Mouse (Mus musculus) hindbrain, embryonic 12.5 days (tissue): ENCODE data around the gene Sgca. TPM values are rescaled to one million over a fixed set of nuclear protein-coding genes. Genes with fewer than 3 reads are reported as not detected.
A peak's percentile ranks its signal among the peaks of the same experiment; 100 is the strongest.
"Not testable (repeated sequence)": the region's sequence is repeated elsewhere in the genome, so short reads cannot be mapped to it uniquely, and the experiment has no call there.

Experiments
- ATAC-seq: fragments of 200-750 bp; cut with Nextera tagmentation; 2 replicates; pipeline ENCODE4 v1.8.0; 2017; ENCODE audit warnings: moderate TSS enrichment; ENCODE audit not compliant: low FRiP score
- H3K27ac ChIP-seq: fragments of 300-500 bp; sonication (generic); 2 replicates; pipeline ENCODE4 v1.5.1; 2016; ENCODE audit warnings: mild to moderate bottlenecking
- H3K27me3 ChIP-seq: fragments of 300-500 bp; sonication (generic); 2 replicates; pipeline ENCODE4 v1.6.1; 2016; ENCODE audit warnings: mild to moderate bottlenecking
- H3K36me3 ChIP-seq: fragments of 300-500 bp; sonication (generic); 2 replicates; pipeline ENCODE4 v1.6.1; 2016; ENCODE audit warnings: mild to moderate bottlenecking
- H3K4me1 ChIP-seq: fragments of 300-500 bp; sonication (generic); 2 replicates; pipeline ENCODE4 v1.6.1; 2016
- H3K4me2 ChIP-seq: fragments of 300-500 bp; sonication (generic); replicated peaks from 2 replicates; pipeline ENCODE4 v1.6.1; 2016; ENCODE audit warnings: mild to moderate bottlenecking
- H3K4me3 ChIP-seq: fragments of 300-500 bp; sonication (generic); 2 replicates; pipeline ENCODE4 v1.5.1; 2016; ENCODE audit warnings: mild to moderate bottlenecking
- H3K9ac ChIP-seq: fragments of 300-500 bp; sonication (generic); 2 replicates; pipeline ENCODE4 v1.6.1; 2016; ENCODE audit warnings: mild to moderate bottlenecking, moderate library complexity
- H3K9me3 ChIP-seq: fragments of 300-500 bp; sonication (generic); replicated peaks from 2 replicates; pipeline ENCODE4 v1.6.1; 2016; ENCODE audit warnings: mild to moderate bottlenecking
- WGBS: fragments of 180-500 bp; shearing (Covaris S2); methylation state at CpG from one replicate; pipeline ENCODE4 v1.1.7; 2016; 5-methylcytosine and 5-hydroxymethylcytosine counted together
- polyA plus RNA-seq: library from polyadenylated mRNA; unstranded; fragments of >200 nt; fragmentation: Nextera tagmentation; extraction: Ambion mirVana; gene quantifications from 2 replicates; pipeline ENCODE4 v1.2.1, GENCODE M21; 2016

Sgca gene
- polyA plus RNA-seq, result 0.43 and 1.5 TPM in 2 replicates

DNA sequence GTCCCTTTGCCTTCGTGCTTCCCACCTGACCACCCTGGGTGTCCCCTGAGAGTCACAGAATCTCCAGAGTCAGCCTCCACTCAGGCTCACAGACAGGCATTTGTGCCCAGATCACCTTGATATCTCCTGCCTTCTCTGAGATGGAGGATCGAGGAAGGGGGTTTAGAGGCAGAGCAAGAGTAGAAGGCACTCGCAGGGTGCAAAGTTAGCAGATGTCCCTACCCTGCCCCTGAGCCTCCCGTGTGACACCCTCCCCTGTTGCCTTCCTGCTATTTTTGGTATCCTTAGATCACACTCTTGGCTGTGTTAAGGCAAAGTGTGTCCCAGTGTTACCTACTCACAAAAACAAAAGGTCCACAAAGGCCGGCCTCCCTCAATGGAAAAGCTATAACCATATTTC is at the start of gene Sgca:
Gene Sgca (minus strand): TSS at position 129 of the 400 bp plus-strand sequence.
- H3K36me3 ChIP-seq, result no peaks in the 10 kb centered on the region
- no peak within 1 kb of the TSS for H3K4me3 ChIP-seq
- 80% methylated on average over 5 of the region's 5 CpGs for WGBS
- H3K27me3 ChIP-seq, result peaks cover 8% of the 10 kb centered on the region; the same call in 1 of the 2 replicates
- ATAC-seq, result no peak
- H3K27ac ChIP-seq, result no peak within 1 kb of the TSS
- H3K4me2 ChIP-seq, result no peak within 1 kb of the TSS
- H3K4me1 ChIP-seq, result peaks cover 22% of the 10 kb centered on the region
- no peak within 1 kb of the TSS for H3K9ac ChIP-seq
- no peaks in the 10 kb centered on the region for H3K9me3 ChIP-seq

DNA sequence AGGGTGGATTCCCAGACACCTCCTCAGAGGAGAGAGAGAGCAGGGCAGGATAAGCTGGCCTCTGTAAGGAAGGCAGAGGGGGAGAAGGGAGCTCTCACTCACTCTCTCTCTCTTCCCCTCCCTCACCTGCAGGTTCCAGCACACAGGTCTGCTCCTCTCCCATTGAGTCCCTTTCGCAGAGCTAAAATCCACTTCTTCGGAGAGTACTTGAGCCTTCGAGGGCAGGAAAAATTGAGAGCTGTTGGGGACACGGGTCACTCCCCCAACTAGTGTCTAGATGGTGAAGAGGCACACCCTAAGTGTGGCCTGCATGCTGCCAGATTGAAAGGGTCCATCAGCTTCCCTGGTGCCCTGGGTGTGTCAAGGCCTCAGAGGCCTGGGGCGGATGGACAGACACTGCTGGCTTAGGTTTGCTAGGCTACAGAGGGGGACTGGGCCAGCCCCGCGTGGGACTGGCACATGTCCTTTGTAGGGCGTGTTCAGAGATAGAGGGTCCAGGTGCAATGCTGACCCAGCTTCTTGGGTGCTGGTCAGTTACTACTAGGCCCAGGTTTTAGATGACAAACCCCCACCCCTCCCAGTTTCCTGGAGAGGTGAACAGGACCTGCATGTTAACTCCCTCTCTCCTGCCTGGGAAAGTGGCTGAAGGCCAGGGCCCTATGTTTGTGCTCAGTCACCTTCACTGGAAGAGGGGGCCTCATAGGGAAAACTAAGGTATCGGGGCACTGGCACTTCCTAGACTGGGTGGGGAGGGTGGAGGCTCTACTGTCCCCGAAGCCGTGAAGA is 49.3 kb upstream of the Sgca start:
- Histone ChIP-seq H3K9ac (no peak overlapping the region), H3K27me3 (no peaks in the 10 kb centered on the region), H3K36me3 (peaks cover 60% of the 10 kb centered on the region), H3K4me2 (no peak overlapping the region), H3K4me3 (no peak overlapping the region), H3K4me1 (peaks cover 8% of the 10 kb centered on the region), H3K9me3 (no peaks in the 10 kb centered on the region), H3K27ac (peak overlapping the region; percentile 40; the same call in 1 of the 2 replicates)
- 85% methylated on average over 11 of the region's 11 CpGs for WGBS
- 0 out of 2 replicates have a peak, but pooled peaks have one; percentile 17 for ATAC-seq

DNA sequence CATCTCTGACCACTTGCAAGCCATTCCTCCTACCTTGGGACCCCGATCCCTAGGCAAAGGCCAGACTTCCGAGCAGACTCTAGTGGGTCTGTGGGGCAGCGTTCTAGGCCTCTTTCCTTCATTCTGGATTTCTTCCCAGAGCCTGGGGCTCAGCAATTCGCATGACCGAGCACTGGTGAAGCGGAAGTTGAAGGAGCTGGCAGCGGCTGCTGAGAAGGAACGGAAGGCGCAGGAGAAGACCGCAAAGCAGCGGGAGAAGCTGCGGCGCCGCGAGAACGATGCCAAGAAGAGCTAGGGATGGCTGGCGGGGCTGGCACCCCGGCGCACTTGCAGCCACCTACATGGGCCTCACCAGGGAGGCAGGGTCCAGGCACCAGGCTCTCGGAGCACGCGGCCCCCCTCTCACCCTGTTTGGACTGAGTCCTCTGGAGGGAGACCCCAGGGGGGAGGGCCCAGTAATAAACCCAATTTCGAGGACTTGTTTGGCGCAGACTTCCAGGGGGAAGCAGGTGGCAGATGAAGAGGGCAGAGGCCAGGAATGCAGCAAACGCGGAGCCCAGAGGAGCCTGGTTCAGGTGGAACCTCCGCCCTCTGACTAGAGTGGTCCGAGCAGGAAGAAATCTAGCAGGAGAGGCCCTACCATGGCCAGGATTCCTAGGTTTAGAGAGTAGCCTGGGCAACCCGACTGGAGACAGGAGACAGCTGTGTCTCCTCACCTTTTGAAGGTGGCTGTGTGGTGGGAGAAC is 48.5 kb upstream of the Sgca start:
- peaks cover 8% of the 10 kb centered on the region for H3K4me1 ChIP-seq
- 77% methylated on average over 29 of the region's 29 CpGs for WGBS
- no peaks in the 10 kb centered on the region for H3K27me3 ChIP-seq
- H3K4me2 ChIP-seq, result no peak overlapping the region
- H3K9ac ChIP-seq, result no peak overlapping the region
- H3K27ac ChIP-seq, result peak overlapping the region; percentile 30; the same call in 1 of the 2 replicates
- H3K4me3 ChIP-seq, result no peak overlapping the region
- H3K36me3 ChIP-seq, result peaks cover 68% of the 10 kb centered on the region
- no peak for ATAC-seq
- H3K9me3 ChIP-seq, result no peaks in the 10 kb centered on the region

GRCm38 (mm10) chr11:95023481-95023880 is 47.4 kb upstream of the Sgca start:
- 95% methylated on average over 9 of the region's 9 CpGs for WGBS

GRCm38 (mm10) chr11:95022237-95022992 is 46.3 kb upstream of the Sgca start:
- WGBS, result 85% methylated on average over 10 of the region's 10 CpGs
- Histone ChIP-seq H3K9ac (no peak overlapping the region), H3K27ac (no peak overlapping the region), H3K4me3 (no peak overlapping the region), H3K27me3 (no peaks in the 10 kb centered on the region), H3K9me3 (no peaks in the 10 kb centered on the region), H3K36me3 (peaks cover 83% of the 10 kb centered on the region), H3K4me1 (no peaks in the 10 kb centered on the region; the same call in 1 of the 2 replicates), H3K4me2 (no peak overlapping the region)
- ATAC-seq, result no peak

More at GRCm38 (mm10) chr11:95023481-95023880, 47.4 kb upstream of the Sgca start:
- no peaks in the 10 kb centered on the region for H3K27me3 ChIP-seq
- H3K4me3 ChIP-seq, result no peak overlapping the region
- no peak for ATAC-seq
- no peak overlapping the region for H3K27ac ChIP-seq
- H3K36me3 ChIP-seq, result peaks cover 77% of the 10 kb centered on the region
- H3K9ac ChIP-seq, result no peak overlapping the region
- H3K9me3 ChIP-seq, result no peaks in the 10 kb centered on the region
- no peak overlapping the region for H3K4me2 ChIP-seq
- peaks cover 7% of the 10 kb centered on the region for H3K4me1 ChIP-seq

DNA sequence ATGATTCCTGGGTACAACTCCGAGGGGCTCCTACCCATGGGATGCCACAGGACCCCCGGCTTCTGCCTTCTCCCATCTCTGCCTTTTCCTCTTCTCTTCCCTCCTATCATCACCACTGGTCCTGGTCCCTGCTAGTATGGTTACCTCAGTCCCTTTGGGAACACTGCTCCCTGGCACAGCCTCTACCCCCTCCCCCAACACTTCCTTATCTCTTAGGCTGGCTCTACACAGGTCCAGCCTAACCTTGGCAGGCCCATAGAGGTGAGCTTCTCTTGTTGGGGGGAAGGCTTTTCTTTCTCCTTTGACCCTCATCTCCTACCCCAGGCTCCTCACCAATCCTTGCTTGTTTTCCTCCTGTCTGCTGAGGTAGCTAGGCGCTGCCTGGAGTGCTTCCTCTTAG is 39.4 kb upstream of the Sgca start:
- Histone ChIP-seq H3K4me3 (no peak overlapping the region), H3K36me3 (peaks cover 59% of the 10 kb centered on the region), H3K9ac (peak overlapping the region; percentile 27; the same call in 1 of the 2 replicates), H3K4me1 (peaks cover 50% of the 10 kb centered on the region), H3K27ac (no peak overlapping the region), H3K9me3 (no peaks in the 10 kb centered on the region), H3K4me2 (no peak overlapping the region), H3K27me3 (no peaks in the 10 kb centered on the region)
- ATAC-seq, result no peak
- 78% methylated on average over 3 of the region's 3 CpGs for WGBS

DNA sequence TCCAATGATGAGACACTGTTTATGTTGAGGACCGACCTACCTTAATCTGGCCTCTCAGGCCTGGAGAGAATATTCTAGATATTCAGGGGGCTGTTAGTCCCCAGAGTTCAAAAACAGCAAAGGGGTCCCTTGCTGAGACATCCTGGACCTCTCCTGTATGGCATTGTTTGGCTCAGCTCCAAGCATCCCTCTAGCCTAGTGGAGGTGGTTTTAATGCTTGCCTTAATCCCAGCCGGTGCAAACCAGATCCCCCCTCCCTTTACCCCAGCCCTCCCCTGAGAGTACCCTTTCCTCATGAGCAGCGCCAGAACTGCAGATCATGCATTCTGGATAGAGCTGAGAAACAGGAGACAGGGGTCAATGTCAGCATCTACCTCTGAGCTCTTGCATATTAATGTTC is 36.4 kb upstream of the Sgca start:
- Histone ChIP-seq H3K36me3 (peaks cover 33% of the 10 kb centered on the region), H3K4me1 (peaks cover 64% of the 10 kb centered on the region), H3K27me3 (no peaks in the 10 kb centered on the region), H3K9me3 (no peaks in the 10 kb centered on the region), H3K4me3 (peak overlapping the region; percentile 72), H3K27ac (peak overlapping the region; percentile 40; the same call in 1 of the 2 replicates), H3K9ac (peak overlapping the region; percentile 95), H3K4me2 (peak overlapping the region; percentile 77)
- WGBS, result 39% methylated on average over 3 of the region's 3 CpGs
- no peak for ATAC-seq

DNA sequence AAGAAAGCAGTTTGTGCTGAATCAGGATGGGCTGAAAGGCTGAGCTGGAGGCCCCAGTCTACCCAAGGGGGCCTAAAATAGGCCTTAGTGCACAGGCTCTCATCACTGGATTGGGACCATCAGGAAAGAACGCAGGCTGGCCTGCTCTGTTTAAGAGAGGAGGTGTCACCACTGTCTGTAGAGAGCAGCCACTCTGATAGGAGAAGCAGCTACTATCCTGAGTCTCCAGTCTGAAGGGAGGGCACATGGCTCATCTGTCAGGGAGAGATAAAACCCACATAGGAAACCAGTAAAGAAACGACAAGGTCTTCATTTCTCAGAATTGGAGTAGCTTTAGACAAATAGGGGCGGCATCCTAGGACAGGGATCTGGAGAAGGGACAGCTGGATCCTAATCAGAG is 35.9 kb upstream of the Sgca start:
- Histone ChIP-seq H3K9ac (peak overlapping the region; percentile 95), H3K4me2 (peak overlapping the region; percentile 77), H3K27me3 (no peaks in the 10 kb centered on the region), H3K36me3 (peaks cover 30% of the 10 kb centered on the region), H3K9me3 (no peaks in the 10 kb centered on the region), H3K4me1 (peaks cover 69% of the 10 kb centered on the region), H3K4me3 (peak overlapping the region; percentile 72), H3K27ac (peak overlapping the region; percentile 98)
- 55% methylated on average over 3 of the region's 3 CpGs for WGBS
- no peak for ATAC-seq

DNA sequence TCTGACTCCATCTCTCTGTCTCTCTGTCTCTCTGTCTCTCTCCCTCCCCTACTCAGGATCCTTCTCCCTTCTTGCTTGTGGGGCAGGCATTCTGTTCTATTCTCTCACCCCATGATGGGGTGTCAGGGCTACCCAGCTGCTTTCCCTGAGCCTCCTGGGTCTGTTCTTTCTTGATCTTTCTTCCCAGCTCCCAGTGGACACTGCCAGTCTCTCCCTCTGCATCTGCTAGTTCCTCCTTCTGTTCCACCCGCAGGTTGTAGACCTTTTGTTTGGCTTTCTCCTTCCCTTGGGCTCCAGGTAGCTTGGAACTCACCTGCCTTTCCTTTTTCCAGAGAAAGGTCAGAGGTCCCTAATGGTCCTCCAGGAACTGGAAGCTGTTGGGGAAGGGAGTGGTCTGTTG is 35.3 kb upstream of the Sgca start:
- Histone ChIP-seq H3K9ac (peak overlapping the region; percentile 95), H3K4me3 (peak overlapping the region; percentile 72), H3K9me3 (no peaks in the 10 kb centered on the region), H3K4me2 (peak overlapping the region; percentile 77), H3K4me1 (peaks cover 72% of the 10 kb centered on the region), H3K27ac (peak overlapping the region; percentile 98), H3K27me3 (no peaks in the 10 kb centered on the region), H3K36me3 (peaks cover 27% of the 10 kb centered on the region)
- 41% methylated on average over 1 of the region's 1 CpGs for WGBS
- no peak for ATAC-seq

- not testable (repeated sequence) for H3K9me3 ChIP-seq, ATAC-seq, H3K27me3 ChIP-seq
- Histone ChIP-seq H3K4me1 (peaks cover 72% of the 10 kb centered on the region), H3K4me3 (peak overlapping the region; percentile 72), H3K27ac (peak overlapping the region; percentile 98), H3K4me2 (peak overlapping the region; percentile 77), H3K36me3 (peaks cover 22% of the 10 kb centered on the region), H3K9ac (peak overlapping the region; percentile 95)
- 8% methylated on average over 3 of the region's 4 CpGs for WGBS
Observed at GRCm38 (mm10) chr11:95010841-95011403, 34.8 kb upstream of the Sgca start.

- peaks cover 22% of the 10 kb centered on the region for H3K36me3 ChIP-seq
- peak overlapping the region; percentile 95 for H3K9ac ChIP-seq
- H3K4me1 ChIP-seq, result peaks cover 71% of the 10 kb centered on the region
- H3K27me3 ChIP-seq, result no peaks in the 10 kb centered on the region
- WGBS, result 0% methylated on average over 24 of the region's 40 CpGs
- peak overlapping the region; percentile 72 for H3K4me3 ChIP-seq
- peak overlapping the region; percentile 77 for H3K4me2 ChIP-seq
- H3K27ac ChIP-seq, result peak overlapping the region; percentile 98
- no peaks in the 10 kb centered on the region for H3K9me3 ChIP-seq
- peak; percentile 49 for ATAC-seq
Observed at GRCm38 (mm10) chr11:95010141-95010739, 34.1 kb upstream of the Sgca start.
